Mouse (Mus musculus) myocyte (in vitro differentiated cells): ENCODE measurements around the gene Tcaf2. TPM values are rescaled to one million over a fixed set of nuclear protein-coding genes. Genes with fewer than 3 reads are reported as not detected.

ENCODE experiments used
- H3K27me3 ChIP-seq: one replicate; pipeline ENCODE4 v1.6.1; 2011; ENCODE audit not compliant: control insufficient read depth, insufficient read depth, insufficient read length
- H3K36me3 ChIP-seq: one replicate; pipeline ENCODE4 v1.6.1; 2011; ENCODE audit not compliant: control insufficient read depth, insufficient read depth
- H3K4me2 ChIP-seq: one replicate; pipeline ENCODE4 v1.6.1; 2011; ENCODE audit warnings: low read depth, control low read depth
- H3K4me3 ChIP-seq: one replicate; pipeline ENCODE4 v1.5.1; 2011; ENCODE audit warnings: mild to moderate bottlenecking, control low read depth, moderate library complexity
- H3K79me2 ChIP-seq: one replicate; pipeline ENCODE4 v1.6.1; 2011; ENCODE audit not compliant: control insufficient read depth, insufficient read depth
- H3ac ChIP-seq: one replicate; pipeline ENCODE4 v1.6.1; 2011; ENCODE audit not compliant: control insufficient read depth, insufficient read length
- CEBPB ChIP-seq: IDR thresholded peaks from 2 replicates; pipeline ENCODE4 v1.6.1; 2011; ENCODE audit warnings: mild to moderate bottlenecking, moderate library complexity; ENCODE audit not compliant: poor library complexity, insufficient read depth, severe bottlenecking
- MAX ChIP-seq: IDR thresholded peaks from one replicate; pipeline ENCODE4 v1.6.1; 2011; ENCODE audit warnings: low read depth, mild to moderate bottlenecking, control low read depth
- MYOD1 ChIP-seq, 3 experiments: IDR thresholded peaks; one replicate each; pipeline ENCODE4 v1.6.1; 2011; ENCODE audit warnings: control low read depth in 2 of 3, low read depth in 2 of 3, mild to moderate bottlenecking in 2 of 3, moderate library complexity in 1 of 3; ENCODE audit not compliant: insufficient read length in 2 of 3, control insufficient read depth in 1 of 3
- MYOG ChIP-seq, 3 experiments: IDR thresholded peaks; one replicate each; pipeline ENCODE4 v1.6.1; 2011; ENCODE audit warnings: control low read depth in 2 of 3, low read depth in 2 of 3, mild to moderate bottlenecking in 2 of 3; ENCODE audit not compliant: insufficient read length in 2 of 3, control insufficient read depth in 1 of 3, insufficient read depth in 1 of 3
- POLR2A ChIP-seq: IDR thresholded peaks from one replicate; pipeline ENCODE4 v1.6.1; 2011; ENCODE audit warnings: low read depth, mild to moderate bottlenecking, control low read depth, moderate library complexity; ENCODE audit not compliant: insufficient read length
- POLR2AphosphoS2 ChIP-seq: IDR thresholded peaks from one replicate; pipeline ENCODE4 v1.6.1; 2011; ENCODE audit warnings: low read depth, control low read depth; ENCODE audit not compliant: insufficient read length
- REST ChIP-seq: IDR thresholded peaks from one replicate; pipeline ENCODE4 v1.6.1; 2011; ENCODE audit warnings: mild to moderate bottlenecking, control low read depth, moderate library complexity; ENCODE audit not compliant: insufficient read depth, insufficient read length
- SRF ChIP-seq: IDR thresholded peaks from one replicate; pipeline ENCODE4 v1.6.1; 2011; ENCODE audit warnings: low read depth; ENCODE audit not compliant: control insufficient read depth, insufficient read length
- TCF12 ChIP-seq: IDR thresholded peaks from one replicate; pipeline ENCODE4 v1.6.1; 2011; ENCODE audit warnings: mild to moderate bottlenecking, control low read depth; ENCODE audit not compliant: poor library complexity, insufficient read depth, severe bottlenecking
- TCF3 ChIP-seq: IDR thresholded peaks from one replicate; pipeline ENCODE4 v1.6.1; 2011; ENCODE audit warnings: low read depth, control low read depth; ENCODE audit not compliant: insufficient read length
- USF1 ChIP-seq: IDR thresholded peaks from one replicate; pipeline ENCODE4 v1.6.1; 2011; ENCODE audit warnings: low read depth, mild to moderate bottlenecking, control low read depth, moderate library complexity
- polyA plus RNA-seq: library from polyadenylated mRNA; unstranded; fragments of >200 nt; fragmentation: generic; extraction: Trizol; gene quantifications from one replicate; pipeline ENCODE4 v1.2.1, GENCODE M21; 2012; ENCODE audit warnings: missing spikeins

Tcaf2 gene
- polyA plus RNA-seq, 1 experiment: 4.3 TPM

DNA sequence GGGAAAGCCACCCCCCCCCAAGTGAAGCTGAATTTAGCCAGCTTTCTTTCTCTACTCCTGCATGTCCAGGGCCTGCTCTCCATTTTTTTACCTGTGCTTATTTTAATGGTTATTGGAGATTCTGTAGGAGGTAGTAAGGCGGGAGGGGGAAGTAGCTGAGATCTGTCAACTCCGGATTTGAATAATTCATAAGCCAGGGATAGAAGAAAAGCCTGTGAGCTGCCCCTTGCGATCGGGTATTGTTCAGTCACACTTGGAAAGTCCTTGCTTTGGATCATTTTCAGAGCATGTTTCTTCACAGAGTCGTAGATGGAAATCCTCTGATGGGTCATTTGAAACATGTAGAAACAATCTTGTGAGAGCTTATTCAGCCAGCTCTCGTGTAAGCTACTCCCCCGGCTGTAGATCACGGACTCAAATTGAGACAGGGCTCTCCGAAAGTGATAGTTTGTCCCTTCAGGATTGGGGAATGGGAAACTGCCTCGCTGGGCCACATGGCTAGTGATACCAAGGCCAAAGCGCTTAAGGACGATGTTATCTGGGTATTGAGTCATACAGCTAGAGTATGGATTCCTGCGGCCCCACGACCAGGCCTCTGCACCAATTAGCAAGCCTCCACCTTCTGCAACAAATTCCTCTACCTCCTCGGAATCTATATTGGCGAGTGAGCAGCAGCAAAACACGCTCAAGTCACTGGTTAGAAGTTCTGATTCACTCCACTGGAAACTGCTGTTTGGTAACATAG, 51.7 kb downstream of the Tcaf2 start:
- TF ChIP-seq TCF3: no peak
- no peak for TF ChIP-seq MAX
- no peak for TF ChIP-seq CEBPB
- no peak for TF ChIP-seq REST
- no peaks in the 10 kb centered on the region for H3K27me3 ChIP-seq
- H3K36me3 ChIP-seq: no peaks in the 10 kb centered on the region

DNA sequence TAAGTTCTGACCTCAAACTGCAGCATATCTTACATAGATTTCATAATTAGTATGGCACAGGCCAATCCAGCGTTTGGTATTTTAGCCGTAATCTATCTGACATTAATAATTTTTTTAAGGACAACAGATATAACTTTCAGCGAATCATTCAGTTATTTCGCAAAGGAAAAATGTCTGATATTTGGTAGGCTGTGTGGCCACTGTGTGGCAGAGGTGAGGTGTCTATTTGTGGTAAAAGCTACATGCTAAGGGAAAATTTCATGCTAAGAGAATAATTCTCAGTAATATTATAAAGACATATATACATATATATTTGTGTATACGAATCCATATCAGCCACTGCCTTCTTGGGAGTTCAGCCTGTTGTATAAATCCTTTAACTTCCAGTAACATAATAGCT, 58.5 kb downstream of the Tcaf2 start:
- Histone ChIP-seq H3K4me2 (no peak overlapping the region), H3ac (no peak overlapping the region), H3K36me3 (no peaks in the 10 kb centered on the region), H3K4me3 (no peak overlapping the region), H3K27me3 (no peaks in the 10 kb centered on the region), H3K79me2 (no peaks in the 10 kb centered on the region)
- no peak for TF ChIP-seq CEBPB
- no peak for TF ChIP-seq POLR2A
- TF ChIP-seq MAX: no peak

More for the DNA sequence above, 51.7 kb downstream of the Tcaf2 start:
- Histone ChIP-seq H3K4me2 (no peak overlapping the region), H3ac (no peak overlapping the region), H3K79me2 (no peaks in the 10 kb centered on the region), H3K4me3 (no peak overlapping the region)

DNA sequence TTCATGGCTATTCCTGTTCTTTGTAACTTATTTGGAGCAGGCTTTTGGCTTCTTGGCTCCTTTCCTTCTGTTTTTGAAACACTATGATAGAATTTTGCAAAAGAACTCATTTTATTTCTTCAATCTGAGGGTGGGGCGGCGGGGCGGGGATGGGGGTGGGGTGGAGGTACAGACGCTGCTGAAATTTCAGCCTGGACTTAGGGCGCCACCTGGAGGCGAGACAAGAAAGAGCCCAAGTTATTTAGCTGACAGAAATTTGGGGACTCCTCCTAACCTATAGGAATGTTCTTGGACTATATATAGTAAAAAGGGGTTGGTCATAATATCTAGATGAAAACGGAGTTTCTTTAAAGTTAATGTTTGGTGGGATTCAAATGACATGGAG, 61.6 kb downstream of the Tcaf2 start:
- H3K4me3 ChIP-seq: no peak overlapping the region
- H3K36me3 ChIP-seq: no peaks in the 10 kb centered on the region

DNA sequence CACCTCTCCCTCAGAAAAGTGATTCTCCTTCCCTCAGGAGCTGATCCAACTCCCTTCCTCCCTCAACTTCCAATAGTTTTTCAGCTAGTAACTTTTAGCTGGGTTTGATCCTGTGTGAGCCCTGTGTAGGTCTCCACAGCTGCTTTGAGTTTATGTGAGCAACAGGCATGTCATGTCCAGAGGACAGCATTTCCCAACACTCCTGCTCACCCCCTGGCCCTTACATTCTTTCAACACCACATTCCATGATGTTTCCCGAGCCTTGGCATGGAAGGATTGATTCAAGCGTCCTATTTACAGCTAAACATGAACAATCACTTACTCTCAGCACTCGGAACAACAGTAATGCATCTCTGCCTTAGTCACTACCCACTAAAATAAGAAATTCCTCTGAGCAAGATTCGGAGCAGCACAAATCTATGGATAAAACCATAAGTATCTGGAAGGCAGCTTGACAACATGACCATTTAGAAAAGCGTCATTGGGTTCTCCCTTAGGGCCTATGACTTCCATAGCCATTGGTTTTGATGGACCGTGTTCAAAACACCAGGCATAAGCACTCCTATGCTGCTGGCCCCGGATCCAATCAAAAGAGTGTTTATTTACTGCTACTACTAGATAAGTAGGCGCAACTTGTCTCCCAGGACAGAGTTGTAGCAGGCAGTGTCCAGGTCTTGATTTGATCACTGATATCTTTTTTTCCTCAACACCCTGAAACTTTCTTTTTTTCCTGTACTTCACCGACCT, 62.1 kb downstream of the Tcaf2 start:
- TF ChIP-seq CEBPB: no peak
- TF ChIP-seq MAX: no peak
- no peak for TF ChIP-seq REST
- no peak for TF ChIP-seq MYOD1 (IDR thresholded peaks at IDR 0.05; ENCODE audit: control insufficient read depth in 1 of 3, insufficient read length in 2 of 3, low read depth in 2 of 3)
- TF ChIP-seq POLR2AphosphoS2: no peak
- no peak for TF ChIP-seq USF1
- TF ChIP-seq MYOG (IDR thresholded peaks at IDR 0.05; ENCODE audit: control insufficient read depth in 1 of 3, insufficient read depth in 1 of 3, insufficient read length in 2 of 3, low read depth in 2 of 3): no peak
- TF ChIP-seq TCF3: no peak
- TF ChIP-seq SRF: no peak
- Histone ChIP-seq H3K36me3 (no peaks in the 10 kb centered on the region), H3K4me2 (peak overlapping the region; percentile 63), H3K4me3 (no peak overlapping the region), H3K79me2 (no peaks in the 10 kb centered on the region), H3K27me3 (no peaks in the 10 kb centered on the region), H3ac (no peak overlapping the region)

More for the DNA sequence above, 61.6 kb downstream of the Tcaf2 start:
- Histone ChIP-seq H3K4me2 (peak overlapping the region; percentile 63), H3ac (no peak overlapping the region), H3K79me2 (no peaks in the 10 kb centered on the region), H3K27me3 (no peaks in the 10 kb centered on the region)
- no peak for TF ChIP-seq POLR2AphosphoS2
- no peak for TF ChIP-seq CEBPB
- TF ChIP-seq TCF3: no peak
- TF ChIP-seq SRF: no peak

DNA sequence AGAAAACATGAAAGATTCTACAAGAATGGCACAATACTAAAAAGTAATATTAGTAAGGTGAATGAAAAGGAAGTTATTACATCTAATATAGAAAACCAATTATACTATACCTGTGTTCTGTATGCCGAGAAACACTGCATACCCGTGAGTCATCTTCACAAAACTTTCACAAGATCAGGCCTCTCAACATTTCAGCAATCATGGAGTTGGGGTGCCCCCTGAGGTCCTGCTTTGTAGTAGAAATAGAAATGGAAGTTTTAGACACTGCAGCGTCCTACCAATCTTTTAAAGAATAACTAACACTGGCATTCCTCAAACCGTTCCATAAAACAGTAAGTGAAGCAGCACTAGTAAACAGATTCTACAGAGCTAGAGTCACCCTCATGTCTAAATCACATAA, 66.4 kb downstream of the Tcaf2 start:
- H3K79me2 ChIP-seq: no peaks in the 10 kb centered on the region
- H3K36me3 ChIP-seq: no peaks in the 10 kb centered on the region
- H3K27me3 ChIP-seq: no peaks in the 10 kb centered on the region
- no peak overlapping the region for H3K4me2 ChIP-seq
- TF ChIP-seq MYOD1 (IDR thresholded peaks at IDR 0.05; ENCODE audit: control insufficient read depth in 1 of 3, insufficient read length in 2 of 3, low read depth in 2 of 3): no peak
- TF ChIP-seq REST: no peak
- TF ChIP-seq POLR2AphosphoS2: no peak
- TF ChIP-seq TCF3: no peak
- TF ChIP-seq MYOG (IDR thresholded peaks at IDR 0.05; ENCODE audit: control insufficient read depth in 1 of 3, insufficient read depth in 1 of 3, insufficient read length in 2 of 3, low read depth in 2 of 3): no peak
- no peak for TF ChIP-seq TCF12
- no peak for TF ChIP-seq USF1
- no peak overlapping the region for H3ac ChIP-seq
- no peak overlapping the region for H3K4me3 ChIP-seq
